ENCODE assay signal across 26 mouse cellular contexts in genomic region chr7:49936821-49937220, GRCm38 (mm10). TPM values are rescaled to one million over a fixed set of nuclear protein-coding genes. Genes with fewer than 3 reads are reported as not detected.
"Had no signal": no experiment of that assay in that cellular context is flagged by ENCODE, and none has a peak within 500 bp of the region (broad histone marks: within the 10 kb centered on the region; RNA-seq: fewer than 3 reads in every experiment).

No protein-coding gene starts in this region.

- DNase-seq: kidney, adult 2 months; kidney, postnatal 25 days; layer of hippocampus, adult 9-11 months; liver, embryonic 13.5 days; lung, adult 2 months; lung, postnatal 14 days; lung, postnatal 4 days; midbrain, embryonic 14.5 days; right cerebral cortex, postnatal 4 days; thymus, postnatal 25 days had no signal

RNA-seq across cellular contexts. Expression of gene Slc6a5, which starts 26.9 kb away (rescaled TPM):
- total RNA-seq: layer of hippocampus, adult 2 months; liver, adult 2 months; megakaryocyte progenitor cell, adult 5-6 weeks; megakaryocyte-erythroid progenitor cell, adult 5-6 weeks had no signal
- polyA plus RNA-seq: intestine, embryonic 14.5 days; intestine, postnatal 0 days; kidney, adult 2 months; kidney, embryonic 14.5 days; kidney, postnatal 0 days; large intestine, adult 2 months; limb, embryonic 11.5 days; liver, adult 2 months; liver, embryonic 13.5 days; liver, embryonic 16.5 days; lung, adult 2 months; lung, embryonic 16.5 days; midbrain, embryonic 11.5 days; stomach, embryonic 14.5 days; stomach, postnatal 0 days; thymus, postnatal 0 days had no signal

RNA-seq across cellular contexts. Expression of gene Nell1, which starts 37.8 kb away (rescaled TPM):
- total RNA-seq: liver, adult 2 months; megakaryocyte progenitor cell, adult 5-6 weeks; megakaryocyte-erythroid progenitor cell, adult 5-6 weeks had no signal
- polyA plus RNA-seq: kidney, adult 2 months; liver, adult 2 months had no signal
